Mouse (Mus musculus) layer of hippocampus, adult 11-12 months (tissue): ENCODE results near the gene Eif4ebp2.
A peak's percentile ranks its signal among the peaks of the same experiment; 100 is the strongest.

Experiments
- DNase-seq: peaks from one replicate; pipeline ENCODE4 v3.0.0; 2022; ENCODE audit warnings: low spot score

Gene Eif4ebp2

GRCm38 (mm10) chr10:61383021-61383714 lies 69.3 kb downstream of the Eif4ebp2 start, which contains the start of gene Pald1:
Gene Pald1 (minus strand): TSS chr10:61383530.
- peak; percentile 74 for DNase-seq

GRCm38 (mm10) chr10:61382281-61382731 lies 70.2 kb downstream of the Eif4ebp2 start:
- DNase-seq = no peak

- peak; percentile 44 for DNase-seq
These were observed 70.6 kb downstream of the Eif4ebp2 start for GRCm38 (mm10) chr10:61381823-61382222.

GRCm38 (mm10) chr10:61380186-61380585 lies 72.3 kb downstream of the Eif4ebp2 start:
- DNase-seq = no peak

- DNase-seq = no peak
These were observed 73.0 kb downstream of the Eif4ebp2 start for GRCm38 (mm10) chr10:61379340-61380040.

- no peak for DNase-seq
These were observed 73.8 kb downstream of the Eif4ebp2 start for GRCm38 (mm10) chr10:61378698-61379097.
